Mouse (Mus musculus): ENCODE data around the gene Ddr2. TPM values are rescaled to one million over a fixed set of nuclear protein-coding genes. Genes with fewer than 3 reads are reported as not detected.

Gene Ddr2
- total and polyA plus RNA-seq, 3 experiments: 0.17 to 0.37 (median 0.30) TPM

DNA sequence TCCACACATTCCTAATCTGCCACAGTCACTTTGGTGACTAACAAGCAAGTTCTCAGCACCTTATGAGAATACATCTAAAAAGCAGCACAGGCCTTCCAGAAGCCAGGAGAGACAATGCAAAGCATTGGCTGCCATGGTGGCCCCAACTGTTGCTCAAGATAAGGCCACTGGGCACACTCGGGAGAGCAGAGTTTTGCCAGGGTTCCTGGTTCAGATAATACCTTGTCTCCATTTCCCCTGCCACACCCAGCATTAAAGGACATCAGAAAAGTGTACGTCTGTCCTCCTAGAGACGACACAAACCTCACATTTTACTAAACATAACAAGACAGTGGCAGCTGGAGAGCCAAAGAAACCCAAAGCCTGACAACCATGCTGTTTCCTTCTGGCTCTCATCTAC is 50.3 kb downstream of the Ddr2 start:
- DNase-seq (ENCODE audit: extremely low read depth): no peak
- peaks cover 3% of the 10 kb centered on the region for H3K9me3 ChIP-seq (replicated peaks; ENCODE audit: low read length)
- in situ Hi-C loops (cut with MboI; ENCODE audit: low pct_ligation_motif_present, low pct_unique_long_range_greater_than_20kb, low sequenced_read_pairs): no loop called here

GRCm38 (mm10) chr1:170059347-170059746 is 51.2 kb downstream of the Ddr2 start:
- Histone ChIP-seq H3K9me3 (replicated peaks; ENCODE audit: low read length) (peaks cover 3% of the 10 kb centered on the region), H3K4me3 (replicated peaks in 1 of 3; ENCODE audit: low read depth in 2 of 3, low read length in 2 of 3, poor library complexity in 1 of 3) (no peak overlapping the region), H3K27me3 (replicated peaks) (no peaks in the 10 kb centered on the region), H3K79me2 (replicated peaks; ENCODE audit: control insufficient read depth, extremely low read depth, insufficient read depth, poor library complexity, severe bottlenecking) (no peaks in the 10 kb centered on the region), H3K4me2 (ENCODE audit: insufficient read depth, low read depth, poor library complexity, severe bottlenecking) (no peak overlapping the region), H3K36me3 (replicated peaks in 1 of 2; ENCODE audit: control insufficient read depth in 1 of 2, insufficient read depth in 1 of 2, low read length in 1 of 2) (no peaks in the 10 kb centered on the region), H3K9ac (ENCODE audit: insufficient read depth, low read depth) (no peak overlapping the region), H3K27ac (ENCODE audit: insufficient read depth, low read depth) (no peak overlapping the region), H3K4me1 (ENCODE audit: control insufficient read depth in 1 of 2, insufficient read depth in 2 of 2) (peaks cover 0 to 37% of the 10 kb centered on the region in 2 experiments; a peak in 2 of 4 replicates)
- dilution Hi-C loops (cut with MboI; ENCODE audit: extremely low pct_ligation_motif_present, extremely low pct_unique_long_range_greater_than_20kb, low sequenced_read_pairs) (no loop called here), in situ Hi-C loops (cut with MboI; ENCODE audit: low pct_ligation_motif_present, low pct_unique_long_range_greater_than_20kb, low sequenced_read_pairs) (no loop called here)
- no peak for DNase-seq (ENCODE audit: extremely low read depth)
- TF ChIP-seq PAX5 (IDR thresholded peaks at IDR 0.05; ENCODE audit: low read length) (no peak), CHD2 (IDR thresholded peaks at IDR 0.05; ENCODE audit: low read length) (no peak), MAZ (IDR thresholded peaks at IDR 0.05; ENCODE audit: low read depth, low read length) (no peak), BHLHE40 (IDR thresholded peaks at IDR 0.05; ENCODE audit: low read depth, low read length) (no peak), EP300 (IDR thresholded peaks at IDR 0.05; ENCODE audit: low read length) (no peak), SIN3A (IDR thresholded peaks at IDR 0.05; ENCODE audit: low read length) (no peak), JUND (conservative IDR thresholded peaks at IDR 0.05; ENCODE audit: low read depth, low read length) (no peak), POLR2AphosphoS2 (IDR thresholded peaks at IDR 0.05; ENCODE audit: low read depth, low read length) (no peak)

More for the DNA sequence above, 50.3 kb downstream of the Ddr2 start:
- dilution Hi-C loops (cut with MboI; ENCODE audit: extremely low pct_ligation_motif_present, extremely low pct_unique_long_range_greater_than_20kb, low sequenced_read_pairs): no loop called here
- no peaks in the 10 kb centered on the region for H3K36me3 ChIP-seq (replicated peaks in 1 of 2; ENCODE audit: control insufficient read depth in 1 of 2, insufficient read depth in 1 of 2, low read length in 1 of 2)
- no peaks in the 10 kb centered on the region for H3K79me2 ChIP-seq (replicated peaks; ENCODE audit: control insufficient read depth, extremely low read depth, insufficient read depth, poor library complexity, severe bottlenecking)
- no peak overlapping the region for H3K27ac ChIP-seq (ENCODE audit: insufficient read depth, low read depth)
- H3K4me1 ChIP-seq (ENCODE audit: control insufficient read depth in 1 of 2, insufficient read depth in 2 of 2): peaks cover 0 to 37% of the 10 kb centered on the region in 2 experiments; a peak in 2 of 4 replicates
- TF ChIP-seq NELFE (IDR thresholded peaks at IDR 0.05; ENCODE audit: low read depth, low read length) (no peak), IRF4 (IDR thresholded peaks at IDR 0.05; ENCODE audit: low read depth, low read length) (no peak), ETS1 (conservative IDR thresholded peaks at IDR 0.05; ENCODE audit: low read depth, low read length) (no peak), GABPA (IDR thresholded peaks at IDR 0.05; ENCODE audit: insufficient replicate concordance, low read depth, low read length) (no peak), MYC (IDR thresholded peaks at IDR 0.05; ENCODE audit: low read depth, low read length) (no peak), CTCF (conservative IDR thresholded peaks at IDR 0.05 in 1 of 2, IDR thresholded peaks at IDR 0.05 in 1 of 2; ENCODE audit: low read depth in 2 of 2, low read length in 2 of 2) (no peak), ZC3H11A (IDR thresholded peaks at IDR 0.05; ENCODE audit: low read depth, low read length) (no peak), SIN3A (IDR thresholded peaks at IDR 0.05; ENCODE audit: low read length) (no peak), KAT2A (IDR thresholded peaks at IDR 0.05; ENCODE audit: insufficient replicate concordance, low read length) (no peak), USF2 (conservative IDR thresholded peaks at IDR 0.05; ENCODE audit: low read depth, low read length) (no peak), TBP (conservative IDR thresholded peaks at IDR 0.05; ENCODE audit: low read depth, low read length) (no peak), POLR2A (IDR thresholded peaks at IDR 0.05; ENCODE audit: low read depth, low read length) (no peak), JUN (IDR thresholded peaks at IDR 0.05; ENCODE audit: insufficient read depth, low read depth, low read length) (no peak), MAFK (IDR thresholded peaks at IDR 0.05; ENCODE audit: insufficient replicate concordance, low read length) (no peak), CHD1 (IDR thresholded peaks at IDR 0.05; ENCODE audit: low read depth, low read length) (no peak), SMC3 (IDR thresholded peaks at IDR 0.05; ENCODE audit: low read depth, low read length) (no peak), RCOR1 (conservative IDR thresholded peaks at IDR 0.05; ENCODE audit: low read depth, low read length) (no peak), UBTF (IDR thresholded peaks at IDR 0.05; ENCODE audit: low read depth, low read length) (no peak), CHD2 (IDR thresholded peaks at IDR 0.05; ENCODE audit: low read length) (no peak), HCFC1 (IDR thresholded peaks at IDR 0.05; ENCODE audit: low read depth, low read length) (no peak)
- H3K4me3 ChIP-seq (replicated peaks in 1 of 3; ENCODE audit: low read depth in 2 of 3, low read length in 2 of 3, poor library complexity in 1 of 3): no peak overlapping the region
- H3K27me3 ChIP-seq (replicated peaks): no peaks in the 10 kb centered on the region
- no peak overlapping the region for H3K9ac ChIP-seq (ENCODE audit: insufficient read depth, low read depth)
- no peak overlapping the region for H3K4me2 ChIP-seq (ENCODE audit: insufficient read depth, low read depth, poor library complexity, severe bottlenecking)

Measured in CH12.LX (cell line).